1 mouse cellular context compared by ENCODE assay signal in genomic region chr7:25248846-25249313, GRCm38 (mm10).
TF ChIP-seq lines count a peak whose summit lies in the region.

No protein-coding gene starts in this region.

TF ChIP-seq in CH12.LX, 34 proteins besides CTCF, POLR2A, EP300 and RAD21:
- TF ChIP-seq BHLHE40 (IDR thresholded peaks at IDR 0.05; ENCODE audit: low read depth, low read length): peak; percentile 80
- TF ChIP-seq MAX (IDR thresholded peaks at IDR 0.05; ENCODE audit: low read length): 0 out of 2 replicates have a peak, but pooled peaks have one; percentile 40
- peak; percentile 40; the same call in 1 of the 2 replicates for TF ChIP-seq SIN3A (IDR thresholded peaks at IDR 0.05; ENCODE audit: low read length)
- TF ChIP-seq NRF1 (IDR thresholded peaks at IDR 0.05; ENCODE audit: low read depth, low read length): no peak
